Mouse (Mus musculus): ENCODE data around the gene Hcrtr1.
A peak's percentile ranks its signal among the peaks of the same experiment; 100 is the strongest.

The Hcrtr1 gene

GRCm38 (mm10) chr4:130168280-130169183, 29.4 kb upstream of the Hcrtr1 start:
- peak; percentile 78 for DNase-seq (ENCODE audit: inconsistent ontology term)

DNA sequence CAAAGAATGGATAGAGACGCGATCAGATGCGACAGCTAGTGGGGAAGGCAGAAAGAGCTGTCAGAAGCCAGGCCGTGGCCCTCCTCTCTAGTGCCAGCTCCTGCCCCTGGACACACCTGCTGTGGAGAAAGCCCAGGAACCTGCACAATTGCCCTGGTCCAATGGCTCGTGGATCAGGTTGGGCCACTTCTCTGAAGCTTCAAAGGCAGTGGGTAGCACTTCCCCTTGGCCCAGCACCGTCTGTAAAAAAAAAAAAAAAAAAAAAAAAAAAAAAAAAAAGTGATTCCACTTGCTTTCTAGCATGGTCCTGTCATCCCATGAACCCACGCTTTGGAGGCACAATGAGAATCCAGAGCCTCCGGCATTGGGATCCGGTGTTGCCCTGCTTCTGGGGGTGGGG, 28.7 kb upstream of the Hcrtr1 start:
- no peak for DNase-seq (ENCODE audit: inconsistent ontology term)

DNA sequence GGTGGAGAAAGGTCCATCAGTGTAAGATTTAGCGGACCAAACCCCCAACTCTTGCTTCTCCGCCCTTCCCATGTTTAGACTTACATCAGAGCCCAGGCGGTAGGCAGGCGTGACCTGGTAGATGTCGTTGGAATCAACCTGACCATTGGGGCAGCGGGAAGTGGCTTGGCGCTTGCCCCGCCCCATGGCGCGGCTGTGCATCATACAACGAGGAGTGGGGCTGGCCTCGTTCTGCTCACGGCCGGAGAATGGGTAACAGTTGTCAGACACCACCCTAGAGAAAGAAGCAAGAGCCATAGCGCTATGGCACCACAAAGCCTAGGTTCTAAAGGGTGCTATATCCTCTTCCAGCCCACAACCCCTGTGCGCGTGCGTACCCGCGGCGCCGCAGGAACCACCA, 28.2 kb upstream of the Hcrtr1 start:
- DNase-seq (ENCODE audit: inconsistent ontology term): no peak

DNA sequence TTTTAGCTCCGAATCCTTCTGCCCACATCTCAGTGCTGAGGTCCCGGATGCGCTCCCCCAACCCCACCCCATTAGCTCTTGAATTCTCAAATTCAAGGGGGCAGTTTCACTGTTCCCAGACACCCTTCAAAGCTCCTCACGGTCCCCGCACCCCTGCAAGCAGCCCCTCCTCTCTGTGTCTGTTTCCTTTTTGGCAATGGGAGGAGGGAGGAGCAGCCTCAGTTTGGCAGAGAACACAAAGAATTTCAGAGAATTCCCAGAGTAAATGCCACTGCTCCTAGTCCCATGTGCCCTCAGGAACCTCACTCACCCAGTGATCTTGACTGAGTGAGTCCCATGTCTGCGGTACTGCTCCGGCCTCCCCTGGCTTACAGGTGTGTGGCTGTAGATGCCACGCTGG, 27.4 kb upstream of the Hcrtr1 start:
- DNase-seq (ENCODE audit: inconsistent ontology term): no peak

GRCm38 (mm10) chr4:130166061-130166460, 26.9 kb upstream of the Hcrtr1 start:
- DNase-seq (ENCODE audit: inconsistent ontology term): no peak

DNA sequence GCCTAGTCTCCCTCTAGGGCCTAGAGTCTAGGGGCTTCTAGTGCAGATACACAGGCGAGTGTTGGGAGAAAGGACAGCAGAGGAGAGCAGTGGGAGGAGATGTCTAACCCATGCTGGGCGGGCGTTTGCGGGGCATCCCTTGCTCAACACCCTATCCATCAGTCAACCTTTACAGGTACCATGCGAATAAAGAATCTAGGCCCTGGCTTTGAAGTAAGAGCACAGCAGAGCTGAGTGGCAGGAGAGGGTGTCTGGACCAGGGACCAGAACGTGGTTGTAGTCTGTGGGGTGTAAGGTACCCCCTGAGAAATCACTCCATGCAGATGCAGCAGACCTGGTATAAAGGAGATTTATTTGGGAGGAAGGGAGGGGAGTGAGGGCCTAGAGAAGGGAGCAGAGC, 25.0 kb upstream of the Hcrtr1 start:
- DNase-seq (ENCODE audit: inconsistent ontology term): no peak

DNA sequence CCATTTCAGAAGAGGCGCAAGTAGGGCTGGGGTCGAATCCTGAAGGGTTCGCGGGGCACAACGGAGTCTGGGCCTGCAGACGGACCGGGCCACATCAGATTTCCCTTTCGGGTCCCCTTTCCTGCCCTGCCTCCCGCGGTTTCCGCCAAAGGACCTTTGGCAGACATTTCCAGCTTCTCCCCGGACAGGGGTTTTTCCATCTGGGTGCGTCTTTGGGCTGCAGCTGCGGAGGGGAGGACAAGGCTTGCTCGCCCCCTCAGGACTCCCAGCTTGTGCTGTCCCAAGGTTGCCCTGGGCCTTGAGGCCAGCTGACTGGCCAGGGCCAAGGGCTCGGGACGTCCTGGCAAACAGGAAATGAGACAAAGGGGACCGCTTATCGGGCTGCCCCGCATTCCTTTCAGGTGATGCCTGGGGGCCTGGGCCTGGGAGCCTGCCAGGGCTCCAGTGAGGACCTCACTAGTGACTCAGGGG, 24.3 kb upstream of the Hcrtr1 start:
- DNase-seq (ENCODE audit: inconsistent ontology term): peak; percentile 77

DNA sequence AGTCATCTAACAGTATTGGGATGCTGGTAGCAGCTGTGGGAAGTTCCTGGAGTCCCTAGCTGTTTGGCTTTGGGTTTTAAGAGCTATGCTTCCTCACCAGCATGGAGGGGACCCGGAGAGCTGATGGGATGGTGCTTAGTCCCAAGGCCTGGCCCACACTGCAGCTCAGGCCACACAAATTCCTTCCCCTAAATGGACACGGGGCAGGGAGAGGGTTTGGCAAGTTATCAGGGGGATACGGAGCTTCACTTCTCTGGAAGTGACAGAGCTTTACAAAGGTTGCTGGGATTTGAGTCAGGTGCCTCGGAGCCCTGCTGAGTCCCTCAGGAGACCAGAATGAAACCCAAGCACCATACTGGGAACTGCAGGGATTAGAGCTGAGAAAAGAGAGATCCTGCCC, 22.2 kb upstream of the Hcrtr1 start:
- no peak for DNase-seq (ENCODE audit: inconsistent ontology term)

DNA sequence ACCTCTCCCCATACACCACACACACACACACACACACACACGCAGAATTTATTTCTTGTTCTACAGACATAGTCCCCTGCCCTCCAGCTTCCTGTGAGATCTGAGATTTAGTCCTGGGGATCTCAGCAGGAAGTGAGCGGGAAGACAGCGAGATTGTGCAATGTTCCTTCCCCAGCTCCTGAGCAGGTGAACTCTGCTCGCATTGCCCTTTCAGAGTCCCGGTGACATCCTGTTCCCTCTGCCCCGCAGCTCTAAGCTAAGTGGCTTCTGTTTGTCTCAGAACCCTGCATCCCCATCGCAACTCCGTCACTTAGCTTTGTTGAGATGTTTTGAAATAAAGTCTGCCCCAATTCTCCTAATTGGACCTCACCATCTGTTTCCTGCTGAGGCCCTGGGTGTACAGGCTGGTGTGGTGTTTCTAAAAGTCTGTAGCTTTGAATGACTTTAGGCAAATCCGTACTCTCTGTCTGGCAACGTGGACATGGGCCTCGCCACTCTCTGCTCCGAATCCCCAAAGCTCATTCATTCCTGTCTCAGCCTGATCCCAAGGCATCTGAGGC, 17.7 kb upstream of the Hcrtr1 start:
- no peak for DNase-seq (ENCODE audit: inconsistent ontology term)

DNA sequence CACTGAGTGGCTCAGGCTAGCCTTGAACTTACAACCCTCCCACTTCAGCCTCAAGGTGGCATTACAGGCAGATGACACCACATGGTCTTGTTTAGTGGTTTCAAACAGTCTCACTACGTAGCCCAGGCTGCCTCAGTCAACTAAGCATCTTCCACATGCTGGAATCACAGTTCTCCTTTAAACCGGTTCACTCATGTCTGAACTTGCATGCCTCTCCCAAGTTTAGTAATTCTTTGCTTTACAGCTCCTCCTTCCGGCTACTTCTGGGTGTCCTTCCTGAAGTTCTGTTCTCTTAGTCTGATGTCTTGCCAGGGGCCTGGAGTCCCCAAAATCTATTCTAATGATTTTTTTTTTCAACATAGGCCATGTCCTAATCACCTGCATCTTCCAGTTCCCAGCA, 15.1 kb upstream of the Hcrtr1 start:
- no peak for DNase-seq (ENCODE audit: inconsistent ontology term)

DNA sequence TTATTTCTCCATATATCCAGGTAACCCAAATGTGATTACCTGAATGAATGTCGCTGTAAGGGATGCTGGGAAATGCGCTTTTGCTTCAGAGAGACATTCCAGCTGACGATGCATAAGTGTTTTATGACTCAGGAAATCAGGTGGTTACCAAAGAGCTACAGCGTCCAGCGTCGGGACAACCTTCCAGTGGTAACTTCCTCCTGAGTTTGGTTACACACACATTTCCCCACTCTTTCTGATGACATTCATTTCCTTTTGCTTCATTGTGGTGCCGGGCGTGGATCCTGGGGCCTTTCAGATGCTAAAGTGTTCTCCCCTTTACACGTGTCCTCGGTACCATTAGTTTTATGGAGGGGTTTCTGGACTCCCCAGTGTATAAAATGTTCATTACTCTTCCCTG, 9.2 kb upstream of the Hcrtr1 start:
- no peak for DNase-seq (ENCODE audit: inconsistent ontology term)

GRCm38 (mm10) chr4:130141786-130142185, 2.6 kb upstream of the Hcrtr1 start:
- no peak for DNase-seq (ENCODE audit: inconsistent ontology term)

DNA sequence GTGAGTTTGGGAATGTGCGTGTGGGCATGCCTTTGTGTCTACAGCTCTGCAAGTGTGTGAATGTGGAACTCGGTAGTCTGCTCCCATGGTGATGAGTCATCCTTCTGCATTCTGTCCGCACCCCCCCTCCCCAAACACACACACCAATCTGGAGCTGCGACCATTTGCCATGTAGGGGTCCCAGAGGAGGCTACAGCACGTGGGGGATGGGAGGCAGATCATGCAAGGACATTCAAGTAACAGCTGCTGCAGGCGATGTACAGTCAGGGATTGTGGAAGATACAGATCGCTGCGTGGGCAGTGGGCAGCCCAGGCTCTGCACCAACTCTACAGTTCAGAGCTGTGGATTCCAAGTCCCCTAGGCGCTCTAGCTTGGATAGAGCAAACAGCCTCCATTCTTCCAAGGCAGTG, 1.8 kb upstream of the Hcrtr1 start:
- peak; percentile 40 for DNase-seq (ENCODE audit: inconsistent ontology term)

DNA sequence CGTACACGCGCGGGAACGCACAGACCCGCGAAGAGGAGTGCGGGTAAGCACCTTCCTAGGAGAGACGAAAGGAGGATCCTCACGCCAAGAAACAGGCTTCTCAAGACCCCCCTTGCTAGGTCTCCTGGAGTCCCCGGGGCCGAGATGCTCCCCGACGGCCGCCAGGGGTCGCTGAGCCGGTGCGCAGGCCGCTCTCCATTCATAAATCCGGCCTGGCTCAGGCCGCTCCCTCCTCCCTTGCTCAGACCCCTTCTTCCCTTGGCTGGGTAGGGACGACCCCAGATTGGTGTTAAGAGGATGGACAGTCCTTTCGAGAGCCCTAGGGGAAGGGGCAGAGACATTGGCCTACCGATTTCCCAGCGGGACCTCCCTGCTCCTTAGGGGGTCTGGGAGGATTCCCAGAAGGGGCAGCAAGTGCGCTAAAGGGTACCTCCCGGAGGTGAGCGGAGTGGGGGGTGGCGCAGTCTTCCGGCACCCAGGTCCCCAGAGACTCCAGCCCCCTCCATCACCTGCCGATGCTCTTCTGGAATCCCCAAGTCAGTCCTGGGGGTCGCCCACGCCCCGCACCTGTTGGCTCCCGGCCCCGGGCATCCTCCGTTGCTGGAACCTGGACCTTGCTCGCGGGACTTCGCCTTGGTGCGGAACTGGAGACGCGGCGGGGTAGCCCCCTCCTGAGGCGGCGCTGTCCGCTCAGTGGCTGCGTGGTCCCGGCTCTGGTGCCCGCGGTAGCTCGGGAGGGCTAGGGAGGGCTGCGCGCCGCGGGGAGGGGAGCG, 532 bp downstream of the Hcrtr1 start:
- peak; percentile 76 for DNase-seq (ENCODE audit: inconsistent ontology term)

DNA sequence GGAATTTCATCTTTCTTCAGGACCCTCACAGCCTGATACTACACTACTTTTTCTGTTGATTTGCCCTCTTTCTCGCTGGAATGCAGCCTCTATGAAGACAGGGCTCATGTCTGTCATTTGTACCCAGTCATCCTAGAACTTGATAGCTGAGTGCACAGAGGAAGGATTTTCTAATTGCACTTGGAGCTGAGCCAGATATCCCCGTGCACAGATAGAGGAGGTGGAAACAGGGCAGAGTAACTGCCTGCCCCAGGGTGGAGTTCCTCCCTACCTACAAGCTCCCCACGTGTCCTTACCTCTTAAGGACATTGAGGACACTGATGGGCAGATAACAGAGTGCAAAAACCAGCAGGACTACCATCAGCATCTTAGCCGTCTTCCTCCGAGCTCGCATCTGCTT, 5.8 kb downstream of the Hcrtr1 start:
- DNase-seq (ENCODE audit: inconsistent ontology term): no peak

DNA sequence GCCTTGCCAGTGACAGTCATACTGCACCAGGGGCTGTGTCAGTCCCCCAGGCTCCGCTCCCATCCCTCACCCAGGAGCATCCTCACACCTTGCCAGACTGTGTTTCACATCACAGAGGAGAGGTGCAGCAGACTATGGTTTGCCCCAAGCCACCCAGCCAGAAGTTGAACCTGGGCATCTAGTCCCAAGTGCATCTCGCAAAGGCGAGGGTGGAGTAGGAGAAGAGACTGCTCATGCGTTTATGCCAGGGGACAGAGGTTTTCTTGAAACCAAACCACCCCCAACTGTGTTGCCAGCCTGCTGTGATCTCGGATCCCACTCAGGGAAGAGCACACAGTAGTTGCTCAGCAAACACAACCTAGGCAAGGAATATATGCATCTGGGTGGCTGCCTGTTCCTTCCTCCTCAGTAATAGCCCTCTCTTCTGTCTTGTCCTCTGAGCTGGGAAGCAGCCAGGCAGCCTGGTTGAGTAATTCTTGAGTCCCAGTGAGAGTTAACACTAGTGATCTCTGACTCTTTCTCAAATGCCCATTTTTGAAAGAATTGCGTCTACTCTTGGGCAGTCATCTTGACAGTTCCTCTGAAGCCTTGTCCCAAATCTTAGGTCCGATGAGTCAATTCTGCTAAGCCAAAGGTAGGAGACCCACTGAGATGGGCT, 7.6 kb downstream of the Hcrtr1 start:
- DNase-seq (ENCODE audit: inconsistent ontology term): no peak

DNA sequence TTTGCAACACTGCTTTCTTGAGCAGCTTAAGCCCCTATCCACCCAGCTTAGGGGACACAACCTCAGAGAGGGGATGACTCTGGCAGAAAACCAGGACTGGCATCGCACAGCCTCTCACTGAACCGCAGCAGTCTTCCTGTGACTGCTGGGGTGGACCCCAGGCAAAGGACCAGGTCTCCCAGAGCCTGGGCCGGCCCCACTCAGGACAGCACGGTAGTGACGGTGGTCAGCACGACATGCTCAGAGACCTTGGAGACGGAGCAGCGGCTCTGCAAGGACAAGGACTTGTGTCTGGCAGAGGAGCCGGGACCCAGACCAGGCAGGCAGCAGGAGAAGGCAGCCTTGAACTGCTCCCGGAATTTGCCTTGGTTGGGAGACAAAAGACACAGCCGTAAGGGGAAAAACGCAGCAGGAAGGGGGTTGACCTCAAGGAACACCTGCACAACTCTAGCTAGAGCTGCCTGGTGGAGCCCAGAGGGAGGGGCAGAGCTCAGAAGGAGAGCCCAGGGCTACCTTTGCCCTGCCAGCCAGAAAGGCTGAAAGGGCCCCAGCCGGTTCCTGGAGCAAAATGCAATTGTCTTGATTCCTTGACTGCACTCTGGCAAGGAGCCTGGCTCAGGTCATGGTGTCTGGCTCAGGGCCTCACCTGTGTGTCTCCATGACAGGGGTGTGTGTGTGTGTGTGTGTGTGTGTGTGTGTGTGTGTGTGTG, 8.4 kb downstream of the Hcrtr1 start:
- no peak for DNase-seq (ENCODE audit: inconsistent ontology term)

- no peak for DNase-seq (ENCODE audit: inconsistent ontology term)
These were observed 9.1 kb downstream of the Hcrtr1 start for GRCm38 (mm10) chr4:130130082-130130481.

DNA sequence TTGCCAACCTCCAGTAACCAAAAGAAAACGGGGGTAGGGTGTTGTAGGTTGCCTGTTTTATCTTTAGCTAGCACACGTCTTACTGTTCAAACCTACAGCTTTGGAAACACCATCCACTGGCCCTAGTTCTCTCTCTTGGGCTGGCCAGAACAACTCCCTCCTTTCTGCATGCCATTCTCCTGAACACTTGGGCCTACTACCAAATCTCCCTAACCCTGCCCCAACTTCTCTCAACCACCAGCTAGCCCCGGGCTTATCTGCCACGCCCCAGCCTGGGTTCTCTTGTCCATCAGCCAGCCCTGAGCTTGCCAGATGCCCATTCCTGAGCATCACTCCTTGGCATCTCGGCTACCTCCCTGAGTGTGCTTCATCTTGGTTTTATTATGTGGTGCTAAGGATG, 10.3 kb downstream of the Hcrtr1 start:
- no peak for DNase-seq (ENCODE audit: inconsistent ontology term)

- DNase-seq (ENCODE audit: inconsistent ontology term): peak; percentile 82
These were observed 13.2 kb downstream of the Hcrtr1 start for GRCm38 (mm10) chr4:130125935-130126334.

DNA sequence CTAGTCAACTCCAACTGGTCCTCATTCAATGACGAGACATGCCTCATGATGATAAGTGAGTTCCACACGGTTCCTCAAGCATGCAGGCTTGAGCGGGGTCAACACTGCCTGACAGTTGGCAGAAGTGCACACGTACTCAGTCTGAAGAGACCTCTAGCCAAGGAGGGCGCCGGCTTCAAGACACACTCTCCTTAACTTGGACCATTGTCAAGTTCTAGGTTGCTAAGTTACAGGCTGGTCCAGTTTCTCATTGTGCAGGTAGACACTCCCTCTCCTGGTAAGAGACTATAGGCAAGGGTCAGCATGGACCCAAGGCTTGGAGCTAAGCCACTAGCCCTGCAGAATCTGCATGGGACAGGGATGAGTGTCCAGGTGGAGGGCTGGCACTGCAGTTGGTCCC, 14.0 kb downstream of the Hcrtr1 start:
- no peak for DNase-seq (ENCODE audit: inconsistent ontology term)
